Mouse (Mus musculus) bone marrow macrophage, adult 2 months (primary cell): ENCODE measurements around the gene Abhd17b. TPM values are rescaled to one million over a fixed set of nuclear protein-coding genes. Genes with fewer than 3 reads are reported as not detected.
"Not testable (repeated sequence)": the region's sequence is repeated elsewhere in the genome, so short reads cannot be mapped to it uniquely, and the experiment has no call there.

Experiments used
- H3K27ac ChIP-seq: 2 replicates; pipeline ENCODE4 v1.5.1; 2012; ENCODE audit warnings: low read depth, low read length; ENCODE audit not compliant: insufficient read depth
- H3K4me1 ChIP-seq: 2 replicates; pipeline ENCODE4 v1.6.1; 2012; ENCODE audit warnings: low read length; ENCODE audit not compliant: control insufficient read depth, insufficient read depth
- H3K4me3 ChIP-seq: 2 replicates; pipeline ENCODE4 v1.5.1; 2012; ENCODE audit warnings: mild to moderate bottlenecking, low read length, moderate library complexity; ENCODE audit not compliant: insufficient read depth
- CTCF ChIP-seq: IDR thresholded peaks from 2 replicates; pipeline ENCODE4 v1.5.1; 2012; ENCODE audit warnings: low read depth, mild to moderate bottlenecking, low read length, moderate library complexity
- POLR2A ChIP-seq: IDR thresholded peaks from 2 replicates; pipeline ENCODE4 v1.6.1; 2012; ENCODE audit warnings: mild to moderate bottlenecking, low read depth, low read length, borderline replicate concordance
- polyA plus RNA-seq: library from polyadenylated mRNA; stranded (reverse); fragments of >200 nt; gene quantifications from 2 replicates; pipeline ENCODE4 v1.2.4, GENCODE M21; 2012; ENCODE audit not compliant: missing spikeins, insufficient read depth, insufficient read length

Gene Abhd17b
- polyA plus RNA-seq, 1 experiment = 23.2 TPM

DNA sequence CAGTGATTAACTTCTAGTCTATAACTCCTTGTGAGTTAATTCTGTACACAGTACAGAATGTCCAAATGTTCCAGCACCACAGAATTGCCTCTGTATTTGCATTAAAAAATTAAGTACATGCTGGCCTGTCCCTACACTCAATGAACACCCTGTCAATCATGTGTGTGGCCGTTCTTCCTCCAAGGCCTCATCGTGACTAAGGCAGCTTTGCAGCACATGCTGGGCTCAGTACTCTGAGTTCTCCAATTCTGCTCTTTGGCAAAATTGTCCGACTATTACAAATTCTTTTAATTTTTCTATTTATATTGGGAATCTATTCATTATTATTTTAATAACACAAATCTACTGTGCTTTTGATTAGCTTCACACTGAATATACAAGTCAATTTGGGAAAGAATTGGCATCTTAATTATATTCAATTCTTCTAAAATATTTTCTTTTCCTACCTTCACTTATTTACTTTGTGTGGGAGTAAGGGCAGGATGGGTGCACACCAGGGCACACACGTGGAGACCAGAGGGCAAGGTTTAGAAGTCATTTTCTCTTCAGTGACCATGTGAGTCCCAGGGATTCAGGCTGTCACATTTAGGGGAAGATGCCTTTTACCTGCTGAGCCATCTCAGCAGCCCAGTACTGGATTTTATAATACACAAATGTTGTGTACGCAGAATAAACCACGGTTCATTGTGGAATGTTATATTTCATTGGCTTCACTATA lies 26.6 kb upstream of the Abhd17b start:
- Histone ChIP-seq H3K27ac (no peak overlapping the region), H3K4me1 (0 out of 2 replicates have a peak, but pooled peaks cover 5% of the 10 kb centered on the region), H3K4me3 (no peak overlapping the region)
- TF ChIP-seq CTCF = no peak
- no peak for TF ChIP-seq POLR2A

- H3K27ac ChIP-seq, H3K4me1 ChIP-seq, H3K4me3 ChIP-seq: not testable (repeated sequence)
Observed at GRCm38 (mm10) chr19:21628440-21628839, 24.5 kb upstream of the Abhd17b start.

DNA sequence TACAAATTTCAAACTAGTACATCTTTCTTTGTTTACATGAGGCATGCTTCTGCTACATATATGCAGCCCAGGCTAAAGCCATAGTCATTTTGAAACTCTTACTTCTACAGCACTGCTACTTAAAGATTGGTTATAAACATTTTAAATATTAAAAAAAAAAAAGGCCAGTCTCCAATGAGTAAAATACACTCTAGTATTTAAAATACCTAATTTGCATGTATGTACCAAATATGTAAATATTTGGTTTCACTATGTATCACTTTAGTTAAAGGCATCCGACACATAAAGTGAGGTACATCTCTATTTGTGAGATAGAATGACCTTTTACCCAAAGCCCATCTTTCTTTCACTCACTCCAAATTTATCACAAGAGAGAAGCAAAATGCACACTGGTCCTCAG lies 24.0 kb upstream of the Abhd17b start:
- Histone ChIP-seq H3K4me1 (no peaks in the 10 kb centered on the region), H3K4me3 (no peak overlapping the region)

DNA sequence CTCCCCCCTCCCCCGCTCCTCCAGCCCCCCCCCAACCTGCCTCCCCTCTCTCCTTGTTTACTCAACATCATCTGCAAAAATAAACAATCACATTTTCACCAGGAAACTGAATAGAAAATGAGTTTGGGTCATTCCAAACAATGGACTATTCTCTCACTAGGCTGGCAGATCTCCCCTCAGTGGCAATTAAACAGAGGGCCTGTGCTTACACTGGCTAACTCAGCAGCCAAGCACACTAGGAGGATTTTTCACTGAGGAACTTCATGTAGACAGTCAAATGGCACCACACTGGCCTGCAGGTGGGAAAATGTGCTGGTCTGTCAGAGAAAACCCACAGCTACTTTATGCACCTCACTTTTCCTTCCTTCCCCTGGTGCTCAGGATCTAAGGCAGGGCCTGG lies 23.5 kb upstream of the Abhd17b start:
- no peaks in the 10 kb centered on the region for H3K4me1 ChIP-seq
- no peak for TF ChIP-seq CTCF
- no peak for TF ChIP-seq POLR2A
- no peak overlapping the region for H3K27ac ChIP-seq
- H3K4me3 ChIP-seq = no peak overlapping the region

More for the DNA sequence above, 24.0 kb upstream of the Abhd17b start:
- no peak for TF ChIP-seq CTCF
- TF ChIP-seq POLR2A = no peak
- no peak overlapping the region for H3K27ac ChIP-seq

DNA sequence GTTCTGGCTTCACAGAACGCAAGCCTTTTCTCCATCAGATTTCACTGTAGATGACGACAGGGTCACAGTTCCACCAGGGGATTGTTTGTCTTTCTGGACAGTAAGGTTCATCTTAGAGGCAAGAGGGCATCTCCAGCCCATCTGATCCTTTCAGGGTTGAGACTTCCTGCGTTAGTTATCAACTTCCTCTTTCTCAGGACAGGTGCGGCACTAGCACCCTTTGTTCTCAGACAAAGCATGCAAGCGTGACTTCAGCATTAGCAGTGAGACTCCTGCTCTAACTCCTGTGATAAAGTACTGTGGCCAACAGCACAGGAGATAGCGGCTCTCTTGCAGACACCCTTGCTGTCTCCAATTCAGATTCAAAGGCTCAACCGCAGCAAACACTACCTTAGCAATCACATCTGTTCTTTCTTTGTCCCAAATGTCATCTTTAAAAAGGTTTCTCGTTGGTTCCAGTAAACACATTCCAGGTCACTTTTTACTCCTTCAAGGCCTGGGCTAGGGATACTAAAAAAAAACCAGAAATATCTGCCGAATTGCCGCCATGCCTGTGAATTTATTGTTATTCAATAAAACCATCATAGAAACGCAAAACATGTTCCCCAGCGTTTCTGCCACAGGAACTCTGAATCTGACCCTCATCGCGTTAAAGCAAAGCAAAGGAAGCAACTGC lies 22.2 kb upstream of the Abhd17b start:
- TF ChIP-seq CTCF (no peak), POLR2A (no peak)
- no peak overlapping the region for H3K27ac ChIP-seq
- H3K4me3 ChIP-seq = no peak overlapping the region
- H3K4me1 ChIP-seq = no peaks in the 10 kb centered on the region

- H3K4me3 ChIP-seq = no peak overlapping the region
- H3K27ac ChIP-seq = no peak overlapping the region
- peaks cover 8% of the 10 kb centered on the region for H3K4me1 ChIP-seq
- TF ChIP-seq POLR2A (no peak), CTCF (no peak)
Observed at GRCm38 (mm10) chr19:21635406-21635805, 17.6 kb upstream of the Abhd17b start.

DNA sequence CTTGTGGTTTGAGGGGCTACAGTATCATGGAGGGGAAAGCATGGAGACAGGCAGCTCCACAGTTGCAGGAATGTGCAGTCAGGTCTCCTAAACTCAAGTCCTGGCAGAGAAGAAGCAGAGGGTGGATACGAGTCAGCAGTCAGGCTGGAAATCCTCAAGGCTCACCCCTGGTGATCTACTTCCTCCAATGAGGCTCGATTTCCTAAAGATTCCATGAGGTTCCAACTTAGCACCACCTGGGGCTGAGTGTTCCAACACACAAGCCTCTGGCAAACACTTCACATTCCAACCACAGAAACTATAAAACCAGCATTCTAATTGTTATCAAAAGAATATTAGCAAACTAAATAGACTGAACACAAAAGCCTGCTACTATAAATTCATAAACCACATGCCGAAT lies 16.1 kb upstream of the Abhd17b start:
- TF ChIP-seq CTCF = no peak
- TF ChIP-seq POLR2A = no peak
- Histone ChIP-seq H3K27ac (no peak overlapping the region), H3K4me1 (peaks cover 8% of the 10 kb centered on the region), H3K4me3 (no peak overlapping the region)

DNA sequence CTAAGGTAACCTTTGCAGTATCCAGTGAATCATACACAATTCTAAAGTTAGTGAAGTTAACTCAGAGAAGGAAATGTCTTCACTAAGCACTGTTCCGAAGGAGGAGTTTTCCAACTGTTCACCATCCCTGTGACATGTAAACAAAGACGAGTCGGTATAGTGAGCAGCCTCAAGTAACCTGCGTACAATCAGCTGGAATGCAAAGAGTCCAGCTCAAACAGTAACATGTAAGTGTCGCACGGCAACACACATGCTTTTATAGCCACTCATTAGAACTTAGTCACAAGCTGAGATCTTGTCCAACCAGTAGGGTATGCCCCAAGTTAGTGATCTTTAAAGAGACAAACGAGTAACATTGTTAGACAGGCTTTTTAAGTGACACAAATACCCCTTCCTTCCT lies 15.3 kb upstream of the Abhd17b start:
- H3K27ac ChIP-seq = no peak overlapping the region
- TF ChIP-seq CTCF (no peak), POLR2A (no peak)
- H3K4me3 ChIP-seq = no peak overlapping the region
- peaks cover 8% of the 10 kb centered on the region for H3K4me1 ChIP-seq

- Histone ChIP-seq H3K27ac (no peak overlapping the region), H3K4me3 (no peak overlapping the region), H3K4me1 (peaks cover 39% of the 10 kb centered on the region)
- TF ChIP-seq CTCF (no peak), POLR2A (no peak)
Observed at GRCm38 (mm10) chr19:21643935-21644334, 9.1 kb upstream of the Abhd17b start.

DNA sequence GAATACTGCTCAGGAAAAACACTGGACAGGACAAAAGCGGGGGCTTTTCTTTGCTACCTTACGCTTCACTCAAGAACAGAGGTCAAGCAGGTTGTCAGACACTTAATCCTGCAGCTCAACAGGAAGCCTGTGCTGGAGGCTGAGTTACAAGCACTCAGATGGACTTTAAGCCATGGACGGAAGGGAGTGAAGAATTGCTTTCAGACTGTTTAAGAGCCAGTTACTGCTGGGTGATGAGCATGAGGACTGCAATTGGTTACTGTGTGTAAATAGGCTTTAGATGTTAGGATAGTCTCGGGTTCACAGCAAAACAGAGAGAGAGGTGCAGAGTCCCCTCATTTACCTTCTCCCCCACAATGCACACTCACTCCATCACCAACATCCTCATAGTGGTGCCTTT lies 7.7 kb upstream of the Abhd17b start:
- H3K27ac ChIP-seq = no peak overlapping the region
- TF ChIP-seq POLR2A (no peak), CTCF (no peak)
- peaks cover 41% of the 10 kb centered on the region for H3K4me1 ChIP-seq

More for the DNA sequence above, 7.7 kb upstream of the Abhd17b start:
- no peak overlapping the region for H3K4me3 ChIP-seq
